Mouse (Mus musculus) heart, postnatal 0 days (tissue): ENCODE data around the gene Naa25.

Experiments
- CTCF ChIP-seq: IDR thresholded peaks from 2 replicates; pipeline ENCODE4 v1.5.1; 2016; ENCODE audit warnings: antibody characterized with exemption, control low read depth, low read depth
- EP300 ChIP-seq: IDR thresholded peaks from 2 replicates; pipeline ENCODE4 v1.6.1; 2016; ENCODE audit warnings: antibody characterized with exemption, low read depth

GRCm38 (mm10) chr5:121462171-121462502, 64.4 kb downstream of the Naa25 start:
- TF ChIP-seq CTCF (no peak), EP300 (no peak)
